Mouse (Mus musculus) hindbrain, embryonic 15.5 days (tissue): ENCODE measurements around the gene Fam151a. TPM values are rescaled to one million over a fixed set of nuclear protein-coding genes. Genes with fewer than 3 reads are reported as not detected.
A peak's percentile ranks its signal among the peaks of the same experiment; 100 is the strongest.

Experiments used
- ATAC-seq: fragments of 200-750 bp; cut with Nextera tagmentation; 2 replicates; pipeline ENCODE4 v1.8.0; 2017; ENCODE audit warnings: low read depth, moderate number of reproducible peaks, moderate TSS enrichment; ENCODE audit not compliant: low FRiP score
- H3K27ac ChIP-seq: fragments of 300-500 bp; sonication (generic); replicated peaks from 2 replicates; pipeline ENCODE4 v1.5.1; 2015; ENCODE audit warnings: mild to moderate bottlenecking, inconsistent platforms
- H3K27me3 ChIP-seq: fragments of 300-500 bp; sonication (generic); 2 replicates; pipeline ENCODE4 v1.6.1; 2015; ENCODE audit warnings: control low read depth, inconsistent platforms
- H3K36me3 ChIP-seq: fragments of 300-500 bp; sonication (generic); 2 replicates; pipeline ENCODE4 v1.6.1; 2015; ENCODE audit warnings: control low read depth, inconsistent platforms
- H3K4me1 ChIP-seq: fragments of 300-500 bp; sonication (generic); replicated peaks from 2 replicates; pipeline ENCODE4 v1.6.1; 2015; ENCODE audit warnings: control low read depth, inconsistent platforms
- H3K4me2 ChIP-seq: fragments of 300-500 bp; sonication (generic); 2 replicates; pipeline ENCODE4 v1.6.1; 2015; ENCODE audit warnings: moderate library complexity, mild to moderate bottlenecking, inconsistent platforms
- H3K4me3 ChIP-seq: fragments of 300-500 bp; sonication (generic); 2 replicates; pipeline ENCODE4 v1.5.1; 2015; ENCODE audit warnings: mild to moderate bottlenecking, inconsistent platforms
- H3K9ac ChIP-seq: fragments of 300-500 bp; sonication (generic); 2 replicates; pipeline ENCODE4 v1.6.1; 2015; ENCODE audit warnings: inconsistent platforms
- H3K9me3 ChIP-seq: fragments of 300-500 bp; sonication (generic); 2 replicates; pipeline ENCODE4 v1.6.1; 2016; ENCODE audit warnings: control low read depth, inconsistent platforms
- WGBS: fragments of 180-500 bp; shearing (Covaris S2); methylation state at CpG from one replicate; pipeline ENCODE4 v1.1.7; 2015; 5-methylcytosine and 5-hydroxymethylcytosine counted together
- polyA plus RNA-seq: library from polyadenylated mRNA; unstranded; fragments of >200 nt; fragmentation: Nextera tagmentation; extraction: Ambion mirVana; gene quantifications from 2 replicates; pipeline ENCODE4 v1.2.1, GENCODE M21; 2015

The Fam151a gene
- not detected in 2 replicates for polyA plus RNA-seq

- Histone ChIP-seq H3K4me1 (no peaks in the 10 kb centered on the region), H3K9ac (no peak within 1 kb of the TSS), H3K9me3 (no peaks in the 10 kb centered on the region), H3K4me2 (no peak within 1 kb of the TSS), H3K27me3 (no peaks in the 10 kb centered on the region), H3K4me3 (no peak within 1 kb of the TSS), H3K36me3 (no peaks in the 10 kb centered on the region), H3K27ac (no peak within 1 kb of the TSS)
- no peak for ATAC-seq
- whole genome bisulfite sequencing = 73% methylated on average over 4 of the region's 4 CpGs
Measured at GRCm38 (mm10) chr4:106733636-106734035, at the start of gene Fam151a. Gene Fam151a (plus strand): TSS chr4:106733889.

- H3K9me3 ChIP-seq = no peaks in the 10 kb centered on the region
- H3K9ac ChIP-seq = no peak overlapping the region
- no peaks in the 10 kb centered on the region for H3K36me3 ChIP-seq
- H3K27me3 ChIP-seq = no peaks in the 10 kb centered on the region
- whole genome bisulfite sequencing = 58% methylated on average over 3 of the region's 3 CpGs
- no peak overlapping the region for H3K4me2 ChIP-seq
- no peak for ATAC-seq
- H3K4me1 ChIP-seq = no peaks in the 10 kb centered on the region
- H3K27ac ChIP-seq = no peak overlapping the region
- H3K4me3 ChIP-seq = no peak overlapping the region
Measured at GRCm38 (mm10) chr4:106688636-106689296, 44.9 kb upstream of the Fam151a start.

- Histone ChIP-seq H3K9ac (no peak overlapping the region), H3K27me3 (no peaks in the 10 kb centered on the region), H3K4me1 (no peaks in the 10 kb centered on the region), H3K4me3 (no peak overlapping the region), H3K27ac (no peak overlapping the region), H3K9me3 (no peaks in the 10 kb centered on the region), H3K36me3 (no peaks in the 10 kb centered on the region), H3K4me2 (no peak overlapping the region)
- 87% methylated on average over 15 of the region's 15 CpGs for WGBS
- no peak for ATAC-seq
Measured at GRCm38 (mm10) chr4:106693841-106694430, 39.8 kb upstream of the Fam151a start.

GRCm38 (mm10) chr4:106699989-106700388 is 33.7 kb upstream of the Fam151a start:
- no peak overlapping the region for H3K9ac ChIP-seq
- no peaks in the 10 kb centered on the region for H3K27me3 ChIP-seq
- no peaks in the 10 kb centered on the region for H3K36me3 ChIP-seq
- peaks cover 33% of the 10 kb centered on the region for H3K4me1 ChIP-seq
- no peaks in the 10 kb centered on the region for H3K9me3 ChIP-seq
- H3K4me2 ChIP-seq = no peak overlapping the region
- peak overlapping the region; percentile 70 for H3K27ac ChIP-seq
- no peak overlapping the region for H3K4me3 ChIP-seq
- 0 out of 2 replicates have a peak, but pooled peaks have one; percentile 32 for ATAC-seq
- WGBS = 17% methylated on average over 9 of the region's 9 CpGs

- H3K36me3 ChIP-seq = no peaks in the 10 kb centered on the region
- no peak overlapping the region for H3K9ac ChIP-seq
- no peaks in the 10 kb centered on the region for H3K9me3 ChIP-seq
- no peak overlapping the region for H3K4me3 ChIP-seq
- peak overlapping the region; percentile 70 for H3K27ac ChIP-seq
- H3K27me3 ChIP-seq = no peaks in the 10 kb centered on the region
- H3K4me2 ChIP-seq = peak overlapping the region; percentile 16
- H3K4me1 ChIP-seq = peaks cover 40% of the 10 kb centered on the region
- ATAC-seq = no peak
- 33% methylated on average over 4 of the region's 4 CpGs for WGBS
Measured at GRCm38 (mm10) chr4:106700798-106701197, 32.9 kb upstream of the Fam151a start.

- no peaks in the 10 kb centered on the region for H3K9me3 ChIP-seq
- no peak overlapping the region for H3K4me2 ChIP-seq
- H3K4me3 ChIP-seq = no peak overlapping the region
- no peak overlapping the region for H3K9ac ChIP-seq
- WGBS = 79% methylated on average over 10 of the region's 10 CpGs
- H3K27ac ChIP-seq = peak overlapping the region; percentile 74
- no peak for ATAC-seq
- H3K36me3 ChIP-seq = no peaks in the 10 kb centered on the region
- H3K4me1 ChIP-seq = peaks cover 40% of the 10 kb centered on the region
- H3K27me3 ChIP-seq = no peaks in the 10 kb centered on the region
Measured at GRCm38 (mm10) chr4:106703956-106704355, 29.7 kb upstream of the Fam151a start.

GRCm38 (mm10) chr4:106704416-106704815 is 29.3 kb upstream of the Fam151a start:
- H3K9ac ChIP-seq = no peak overlapping the region
- peak; percentile 49 for ATAC-seq
- no peak overlapping the region for H3K4me3 ChIP-seq
- no peaks in the 10 kb centered on the region for H3K36me3 ChIP-seq
- no peaks in the 10 kb centered on the region for H3K9me3 ChIP-seq
- H3K27me3 ChIP-seq = no peaks in the 10 kb centered on the region
- H3K27ac ChIP-seq = peak overlapping the region; percentile 74
- no peak overlapping the region for H3K4me2 ChIP-seq
- peaks cover 40% of the 10 kb centered on the region for H3K4me1 ChIP-seq
- WGBS = 22% methylated on average over 11 of the region's 11 CpGs

- Histone ChIP-seq H3K4me3 (no peak overlapping the region), H3K27me3 (no peaks in the 10 kb centered on the region), H3K9me3 (no peaks in the 10 kb centered on the region), H3K4me1 (peaks cover 33% of the 10 kb centered on the region), H3K27ac (peak overlapping the region; percentile 74), H3K36me3 (no peaks in the 10 kb centered on the region), H3K9ac (no peak overlapping the region), H3K4me2 (no peak overlapping the region)
- WGBS = 30% methylated on average over 8 of the region's 8 CpGs
- no peak for ATAC-seq
Measured at GRCm38 (mm10) chr4:106705096-106705665, 28.5 kb upstream of the Fam151a start.

GRCm38 (mm10) chr4:106707957-106708356 is 25.7 kb upstream of the Fam151a start:
- Histone ChIP-seq H3K36me3 (no peaks in the 10 kb centered on the region), H3K27me3 (no peaks in the 10 kb centered on the region), H3K4me1 (peaks cover 20% of the 10 kb centered on the region), H3K9me3 (no peaks in the 10 kb centered on the region), H3K4me3 (no peak overlapping the region), H3K27ac (no peak overlapping the region), H3K4me2 (peak overlapping the region; percentile 32), H3K9ac (no peak overlapping the region)
- 35% methylated on average over 5 of the region's 5 CpGs for WGBS
- no peak; the same call in 1 of the 2 replicates for ATAC-seq

- peak overlapping the region; percentile 32 for H3K4me2 ChIP-seq
- no peak; the same call in 1 of the 2 replicates for ATAC-seq
- 0% methylated on average over 8 of the region's 8 CpGs for WGBS
- H3K27me3 ChIP-seq = no peaks in the 10 kb centered on the region
- no peaks in the 10 kb centered on the region for H3K36me3 ChIP-seq
- H3K9ac ChIP-seq = no peak overlapping the region
- H3K4me3 ChIP-seq = no peak overlapping the region
- no peaks in the 10 kb centered on the region for H3K9me3 ChIP-seq
- peaks cover 20% of the 10 kb centered on the region for H3K4me1 ChIP-seq
- H3K27ac ChIP-seq = no peak overlapping the region
Measured at GRCm38 (mm10) chr4:106708408-106708807, 25.3 kb upstream of the Fam151a start.

- Histone ChIP-seq H3K4me2 (no peak overlapping the region), H3K4me1 (no peaks in the 10 kb centered on the region), H3K27me3 (no peaks in the 10 kb centered on the region), H3K36me3 (no peaks in the 10 kb centered on the region), H3K9me3 (no peaks in the 10 kb centered on the region), H3K9ac (no peak overlapping the region), H3K4me3 (no peak overlapping the region), H3K27ac (no peak overlapping the region)
- ATAC-seq = no peak
- WGBS = 93% methylated on average over 6 of the region's 6 CpGs
Measured at GRCm38 (mm10) chr4:106713622-106714021, 20.1 kb upstream of the Fam151a start.

GRCm38 (mm10) chr4:106720631-106721030 is 13.1 kb upstream of the Fam151a start:
- no peaks in the 10 kb centered on the region for H3K27me3 ChIP-seq
- ATAC-seq = no peak
- no peak overlapping the region for H3K27ac ChIP-seq
- no peak overlapping the region for H3K9ac ChIP-seq
- no peaks in the 10 kb centered on the region for H3K4me1 ChIP-seq
- H3K9me3 ChIP-seq = no peaks in the 10 kb centered on the region
- 79% methylated on average over 4 of the region's 4 CpGs for WGBS
- H3K4me2 ChIP-seq = no peak overlapping the region
- no peak overlapping the region for H3K4me3 ChIP-seq
- H3K36me3 ChIP-seq = no peaks in the 10 kb centered on the region
